Mouse (Mus musculus) cerebellum, postnatal 25 days (tissue): Measurements from ENCODE around the gene Adprm.
"Not testable (repeated sequence)": the region's sequence is repeated elsewhere in the genome, so short reads cannot be mapped to it uniquely, and the experiment has no call there.

Source experiments
- DNase-seq, 2 experiments: peaks; one replicate each; pipeline ENCODE4 v3.0.0; 2021; ENCODE audit warnings: mixed read lengths in 2 of 2

Gene Adprm

GRCm38 (mm10) chr11:67075036-67075435, 22.6 kb upstream of the Adprm start:
- peak; percentile 14 to 16 for DNase-seq

DNA sequence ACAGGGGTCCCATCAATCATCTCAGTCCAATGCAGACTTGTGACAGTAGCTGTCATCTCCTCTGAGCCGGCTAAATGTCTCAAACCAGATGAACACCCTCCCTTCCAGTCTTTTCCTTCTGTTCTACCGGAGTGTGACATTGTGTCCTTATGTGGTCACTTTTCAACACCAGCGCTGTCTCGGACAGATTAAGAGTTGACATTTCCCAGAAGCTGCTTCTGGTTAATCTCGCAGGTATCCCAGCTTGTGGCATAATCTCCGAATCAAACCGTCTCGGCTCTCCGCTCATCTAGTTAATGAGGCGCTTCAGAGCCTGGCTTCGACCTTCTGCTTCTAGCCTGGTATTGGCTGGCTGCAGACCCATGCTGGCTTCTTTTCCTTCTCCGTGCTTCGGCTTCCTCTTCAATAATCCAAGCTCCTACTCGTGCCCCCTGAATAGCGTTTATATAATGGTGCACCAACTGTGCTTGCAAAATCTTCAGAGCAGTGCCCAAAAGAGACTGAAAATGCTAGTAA, 20.3 kb upstream of the Adprm start:
- peak in 1 of 2 experiments; percentile 13 for DNase-seq

- DNase-seq: no peak
Measured at GRCm38 (mm10) chr11:67067741-67068140, 15.3 kb upstream of the Adprm start.

DNA sequence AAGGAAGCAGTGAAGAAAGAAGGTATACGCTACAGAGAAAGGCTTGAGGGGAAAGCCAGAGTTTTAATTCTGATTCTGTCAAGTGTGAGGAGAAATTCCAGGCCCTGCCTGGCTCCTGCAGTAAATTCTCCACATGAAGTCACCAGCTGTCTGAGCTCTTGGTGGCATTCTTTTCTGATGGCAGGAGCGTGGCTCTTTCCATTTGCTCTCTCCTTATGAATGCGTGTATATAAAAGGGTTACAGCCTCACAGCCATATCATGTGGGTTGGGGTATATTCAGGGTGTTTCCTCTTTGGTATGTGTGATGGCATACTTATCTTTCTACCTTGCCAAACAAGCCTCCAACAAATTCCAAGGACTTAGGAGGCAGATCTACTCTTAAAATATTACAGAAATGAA, 10.3 kb upstream of the Adprm start:
- no peak for DNase-seq

DNA sequence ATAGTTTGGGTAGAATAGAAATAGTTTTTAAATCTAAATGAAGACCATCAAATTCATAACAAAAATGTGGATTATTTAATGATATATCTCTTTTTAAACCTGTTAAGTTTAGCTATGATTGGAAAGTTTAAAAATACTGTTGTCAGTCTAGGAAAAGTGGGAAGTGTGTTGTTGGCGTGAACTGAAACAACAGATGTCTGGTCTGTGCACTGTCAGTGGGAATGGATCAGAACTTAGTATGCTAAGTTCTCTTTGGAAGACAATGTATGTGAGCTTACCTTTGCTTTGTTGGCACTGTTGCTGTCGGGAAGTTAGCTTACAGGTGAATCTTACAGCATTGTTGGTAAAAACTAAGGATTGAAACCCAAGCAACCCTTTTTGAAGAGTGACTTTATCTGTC, 8.9 kb upstream of the Adprm start:
- no peak for DNase-seq

- DNase-seq: no peak
Measured at GRCm38 (mm10) chr11:67054754-67055365, 2.5 kb upstream of the Adprm start.

DNA sequence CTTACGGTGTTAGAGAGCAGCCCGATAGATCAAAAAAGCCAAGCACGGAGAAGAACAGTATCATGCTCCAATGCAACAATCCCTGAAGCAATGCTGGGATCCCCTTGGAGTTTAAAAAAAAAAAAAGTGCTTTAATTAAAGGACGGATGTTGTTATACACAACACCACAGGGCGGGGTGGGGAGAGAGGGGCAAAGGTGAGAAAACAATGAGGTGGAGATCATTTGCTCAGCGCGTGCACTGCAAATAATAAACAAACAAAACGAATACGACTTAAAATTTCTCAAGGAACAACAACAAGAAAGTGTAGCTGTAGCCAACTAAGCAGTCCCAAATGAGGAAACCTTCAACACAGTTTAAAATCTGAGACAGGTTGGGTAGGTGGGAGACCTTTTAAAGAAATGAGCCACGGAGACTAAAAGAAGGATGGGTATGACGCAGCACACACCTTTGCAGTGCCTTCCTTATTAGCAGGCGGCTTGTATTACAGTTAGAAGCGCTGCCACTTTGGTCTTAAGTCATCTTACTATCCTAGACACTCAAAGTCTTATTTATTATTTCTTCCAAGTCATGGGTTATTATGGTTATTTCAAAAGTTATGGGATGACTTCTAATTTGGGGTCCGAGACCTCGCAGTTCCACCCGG, 596 bp downstream of the Adprm start:
- no peak for DNase-seq

DNA sequence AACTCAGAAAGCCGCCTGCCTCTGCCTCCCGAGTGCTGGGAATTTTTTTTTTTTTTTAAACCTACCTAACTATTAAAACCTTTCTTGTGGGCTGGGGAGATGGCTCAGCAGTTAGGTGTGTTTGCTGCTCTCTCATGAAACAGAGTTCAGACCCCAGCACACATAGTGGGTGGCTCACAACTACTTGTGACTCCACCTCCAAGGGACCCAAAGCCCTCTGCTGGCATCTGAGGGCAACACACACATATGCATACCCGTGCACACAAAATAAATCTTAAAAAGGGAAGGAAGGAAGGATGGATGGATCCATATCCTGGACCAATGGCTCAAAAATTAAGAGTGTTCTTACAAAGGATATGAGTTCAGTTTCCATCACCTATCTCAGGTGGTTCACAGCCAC, 3.1 kb downstream of the Adprm start:
- no peak for DNase-seq

DNA sequence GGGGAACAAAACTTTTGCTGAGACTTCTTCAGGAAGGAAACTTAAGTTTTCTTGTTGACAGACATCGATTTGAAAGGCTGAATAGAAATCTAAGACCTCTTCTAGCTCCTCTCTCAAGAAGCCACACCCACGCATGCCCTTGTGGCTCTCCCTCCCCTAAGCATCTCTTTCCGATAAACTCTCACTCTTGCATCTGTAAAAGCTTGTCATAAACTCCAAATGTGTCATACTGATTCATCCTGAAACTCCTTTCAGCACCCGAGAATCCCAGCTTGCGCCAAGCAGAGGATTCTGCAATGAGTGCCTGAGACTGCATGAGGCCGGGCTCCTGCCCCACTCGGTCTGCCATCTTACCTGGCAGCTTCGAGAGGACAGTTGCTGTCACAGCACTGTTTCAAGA, 3.9 kb downstream of the Adprm start:
- DNase-seq: no peak

- DNase-seq: no peak
Measured at GRCm38 (mm10) chr11:67047199-67047598, 5.2 kb downstream of the Adprm start.

DNA sequence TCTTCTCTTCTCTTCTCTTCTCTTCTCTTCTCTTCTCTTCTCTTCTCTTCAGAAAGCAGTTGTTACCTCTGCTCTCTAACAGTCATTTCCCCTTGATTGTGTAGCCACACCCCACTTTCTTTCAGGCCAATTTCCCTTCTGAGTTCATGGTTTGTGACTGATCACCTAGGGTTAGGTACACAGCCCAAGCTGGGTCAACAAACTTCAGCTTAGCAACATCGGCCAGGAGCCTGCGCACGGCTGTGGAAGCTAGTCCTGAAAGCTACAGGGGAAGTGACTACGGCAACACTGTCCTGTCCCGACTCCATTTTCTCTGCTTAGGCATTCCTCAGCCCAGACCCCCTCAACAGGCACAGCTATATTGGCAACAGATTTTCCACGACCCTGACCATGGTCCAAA, 7.4 kb downstream of the Adprm start:
- no peak for DNase-seq

- no peak for DNase-seq
Measured at GRCm38 (mm10) chr11:67043007-67043406, 9.4 kb downstream of the Adprm start.

DNA sequence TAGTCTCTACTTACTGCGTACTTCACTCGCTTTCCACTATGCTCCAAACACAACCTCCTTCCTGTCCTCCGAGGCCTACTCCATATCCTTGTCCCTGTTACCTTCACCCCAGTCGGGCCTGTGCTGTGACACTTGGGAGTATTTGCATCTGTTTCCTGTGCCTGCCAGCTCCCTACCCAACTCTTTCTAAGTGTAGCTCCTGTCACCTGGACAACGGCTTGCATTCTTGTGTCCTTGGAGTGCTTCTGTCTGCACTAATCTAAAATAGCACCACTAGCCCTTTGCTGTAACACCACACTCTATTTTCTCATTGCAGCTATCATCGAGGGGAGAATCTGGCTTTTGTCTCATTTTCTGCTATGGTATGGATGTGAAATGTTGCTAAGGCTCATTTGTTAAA, 11.9 kb downstream of the Adprm start:
- DNase-seq: no peak

DNA sequence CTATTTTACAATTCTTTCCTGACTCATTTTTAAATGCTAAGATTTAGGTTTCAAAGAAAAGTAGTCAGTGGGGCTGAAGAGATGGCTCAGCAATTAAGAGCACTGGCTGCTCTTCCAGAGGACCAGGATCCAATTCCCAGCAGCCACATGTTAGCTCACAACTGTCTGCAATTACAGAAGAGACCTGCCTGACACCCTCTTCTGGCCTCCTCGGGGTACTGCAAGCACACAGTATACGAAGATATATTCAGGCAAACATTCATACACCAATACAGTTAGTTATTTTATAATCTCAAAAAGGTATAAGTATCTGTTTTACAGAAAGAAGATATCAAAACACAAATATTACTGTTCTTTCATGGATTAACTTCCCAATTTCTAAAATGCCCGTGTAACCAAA, 12.6 kb downstream of the Adprm start:
- DNase-seq: no peak

DNA sequence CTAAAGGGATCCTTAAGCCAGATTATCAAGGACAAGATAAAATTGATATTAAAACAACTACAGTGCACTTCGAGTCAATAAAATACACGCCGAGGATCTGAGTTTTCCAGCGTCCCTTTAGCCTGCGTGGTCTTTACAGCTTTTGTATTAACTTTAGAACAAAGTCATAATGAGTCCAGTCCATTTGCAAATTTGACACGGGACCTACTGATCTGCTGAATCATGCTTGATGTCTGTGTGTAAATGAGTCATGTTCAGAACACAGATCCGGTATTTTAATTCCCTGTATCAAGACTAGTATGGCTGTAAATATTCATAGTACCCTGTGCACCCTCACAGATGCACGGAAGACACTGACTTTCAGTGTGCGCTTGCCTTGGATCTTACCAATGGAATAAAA, 15.5 kb downstream of the Adprm start:
- DNase-seq: no peak

DNA sequence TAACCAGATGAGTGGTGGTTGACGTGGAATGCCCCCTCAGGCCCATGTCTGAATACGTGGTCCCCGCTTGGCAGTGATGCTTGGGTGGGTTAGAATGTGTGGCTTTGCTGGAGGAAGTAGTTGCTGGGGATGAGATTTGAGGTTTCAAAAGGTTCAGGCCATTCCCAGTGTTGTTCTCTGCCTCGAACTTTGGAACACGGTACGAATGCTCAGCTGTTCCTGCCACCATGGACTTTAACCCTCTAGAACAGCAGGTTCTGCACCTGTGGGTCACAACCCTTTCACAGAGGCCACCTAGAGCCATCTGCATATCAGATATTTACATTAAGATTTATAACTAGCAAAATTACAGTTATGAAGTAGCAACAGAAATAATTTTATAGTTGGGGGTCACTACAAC, 16.2 kb downstream of the Adprm start:
- DNase-seq: no peak

DNA sequence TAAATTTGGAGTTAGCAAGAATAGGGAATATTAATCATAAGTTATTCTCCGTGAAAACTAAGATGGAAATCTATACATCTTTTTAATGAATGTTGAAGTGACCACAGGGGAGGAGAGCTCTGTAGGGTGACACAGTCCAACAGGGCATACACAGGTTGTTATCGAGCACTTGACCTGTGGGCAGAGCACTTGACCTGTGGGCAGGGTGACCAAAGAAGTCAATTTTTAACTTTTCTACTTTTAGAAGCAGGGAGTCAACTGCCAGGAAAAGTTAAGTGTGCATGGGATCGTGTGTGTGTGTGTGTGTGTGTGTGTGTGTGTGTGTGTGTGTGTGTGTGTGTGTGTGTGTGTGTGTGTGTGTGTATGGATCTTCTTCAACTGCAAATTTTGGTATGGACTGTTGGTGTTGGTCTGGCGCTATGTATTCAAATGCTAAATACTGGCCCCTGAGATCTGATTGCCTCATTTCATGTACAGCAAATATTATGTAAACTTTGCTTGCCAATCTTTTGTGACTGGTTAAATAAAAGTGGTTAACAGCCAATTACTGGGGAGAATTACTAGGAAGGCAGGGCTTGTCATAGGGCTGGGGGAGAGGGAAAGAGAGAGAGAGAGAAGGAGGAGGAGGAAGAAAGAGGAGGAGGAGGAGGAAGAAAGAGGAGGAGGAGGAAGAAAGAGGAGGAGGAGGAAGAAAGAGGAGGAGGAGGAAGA, 17.5 kb downstream of the Adprm start:
- no peak for DNase-seq

DNA sequence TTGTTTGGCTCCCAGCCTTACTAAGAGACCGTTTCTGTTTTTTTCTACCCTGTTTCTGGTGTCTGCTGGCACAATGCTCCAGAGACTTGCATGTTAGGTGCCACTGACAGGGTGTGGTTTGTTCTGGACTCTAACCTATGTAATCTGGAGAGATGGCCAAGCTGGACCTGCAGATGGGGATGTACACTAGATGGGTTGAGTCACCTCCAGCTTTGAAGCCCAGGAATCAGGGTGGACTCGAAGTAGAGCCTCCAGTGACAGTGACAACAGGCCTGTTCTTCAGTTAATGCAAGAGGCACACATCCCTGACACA, 20.8 kb downstream of the Adprm start:
- DNase-seq: no peak

- DNase-seq: no peak
Measured at GRCm38 (mm10) chr11:67030904-67031602, 21.3 kb downstream of the Adprm start.

- peak; percentile 89 to 96 for DNase-seq
Measured at GRCm38 (mm10) chr11:67024867-67025477, 27.4 kb downstream of the Adprm start, which contains the start of gene Tmem220. Tmem220 (plus strand) TSS chr11:67025154.

- DNase-seq: no peak
Measured at GRCm38 (mm10) chr11:67023802-67024340, 28.5 kb downstream of the Adprm start.

GRCm38 (mm10) chr11:67023191-67023590, 29.2 kb downstream of the Adprm start:
- DNase-seq: not testable (repeated sequence)
